Mouse (Mus musculus) gastrocnemius, postnatal 36 days (tissue): ENCODE data around the gene 4933402D24Rik. TPM values are rescaled to one million over a fixed set of nuclear protein-coding genes. Genes with fewer than 3 reads are reported as not detected.
A peak's percentile ranks its signal among the peaks of the same experiment; 100 is the strongest.

ENCODE experiments used
- DNase-seq, 2 experiments: peaks; one replicate each; pipeline ENCODE4 v3.0.0; 2022
- intact Hi-C: fragments of 180-260 bp; cut with DNase I; formaldehyde crosslinking; loops from one replicate; pipeline ENCODE4 v1.15.1; 2025
- long read RNA-seq, 2 experiments: library from polyadenylated mRNA; stranded (forward); transcript quantifications; one replicate each; pipeline ENCODE4 v2.0.0; 2021
- total RNA-seq, 2 experiments: library from RNA; stranded (reverse); gene quantifications; 2 replicates each; pipeline ENCODE4 v1.2.3; 2021

Gene 4933402D24Rik
- total RNA-seq, result not detected
- long read RNA-seq, experiment 1, result 0 reads
- long read RNA-seq, experiment 2, result 0 reads

GRCm38 (mm10) chr1:63769167-63769566 is at the start of gene 4933402D24Rik:
4933402D24Rik (minus strand) TSS chr1:63769267.
- intact Hi-C loops, result no loop called here
- DNase-seq, result no peak

- DNase-seq, result no peak
- intact Hi-C loops, result no loop called here
Measured at GRCm38 (mm10) chr1:63808584-63808983, 39.5 kb upstream of the 4933402D24Rik start.

- intact Hi-C loops, result no loop called here
- DNase-seq, result no peak
Measured at GRCm38 (mm10) chr1:63805095-63805494, 36.0 kb upstream of the 4933402D24Rik start.

GRCm38 (mm10) chr1:63794326-63794725 is 25.3 kb upstream of the 4933402D24Rik start:
- no peak for DNase-seq
- intact Hi-C loops, result no loop called here

GRCm38 (mm10) chr1:63776902-63777630 is 8.0 kb upstream of the 4933402D24Rik start:
- no peak for DNase-seq
- intact Hi-C loops, result no loop called here

- intact Hi-C loops, result no loop called here
Measured at GRCm38 (mm10) chr1:63776396-63776795, 7.3 kb upstream of the 4933402D24Rik start.

GRCm38 (mm10) chr1:63770309-63770708 is 1.2 kb upstream of the 4933402D24Rik start:
- DNase-seq, result no peak
- intact Hi-C loops, result no loop called here

More at GRCm38 (mm10) chr1:63776396-63776795, 7.3 kb upstream of the 4933402D24Rik start:
- no peak for DNase-seq

GRCm38 (mm10) chr1:63768112-63768511 is 955 bp downstream of the 4933402D24Rik start:
- no peak for DNase-seq
- intact Hi-C loops, result no loop called here

- intact Hi-C loops, result loop anchor here (5.0 kb wide), 2 partner anchors 102 to 683 kb away; no protein-coding TSS in a partner anchor
- no peak for DNase-seq
Measured at GRCm38 (mm10) chr1:63764395-63764794, 4.7 kb downstream of the 4933402D24Rik start.

GRCm38 (mm10) chr1:63763881-63764386 is 5.1 kb downstream of the 4933402D24Rik start:
- intact Hi-C loops, result loop anchor here (5.0 kb wide), 2 partner anchors 102 to 683 kb away; no protein-coding TSS in a partner anchor
- no peak for DNase-seq

GRCm38 (mm10) chr1:63763212-63763694 is 5.8 kb downstream of the 4933402D24Rik start:
- intact Hi-C loops, result loop anchor here (5.0 kb wide), 2 partner anchors 101 to 684 kb away; no protein-coding TSS in a partner anchor
- DNase-seq, result no peak

GRCm38 (mm10) chr1:63756005-63756404 is 13.1 kb downstream of the 4933402D24Rik start:
- no peak for DNase-seq
- intact Hi-C loops, result no loop called here

GRCm38 (mm10) chr1:63730240-63730771 is 38.8 kb downstream of the 4933402D24Rik start, which contains the start of the genes Mdh1b and Fastkd2:
Mdh1b (minus strand) TSS chr1:63730318.
Fastkd2 (plus strand) TSS chr1:63730614.
- DNase-seq, result peak; percentile 73 to 75
- intact Hi-C loops, result no loop called here

GRCm38 (mm10) chr1:63729796-63730195 is 39.3 kb downstream of the 4933402D24Rik start:
- intact Hi-C loops, result no loop called here
- DNase-seq, result no peak

GRCm38 (mm10) chr1:63720161-63720560 is 48.9 kb downstream of the 4933402D24Rik start:
- DNase-seq, result no peak
- intact Hi-C loops, result no loop called here

- intact Hi-C loops, result no loop called here
- DNase-seq, result no peak
Measured at GRCm38 (mm10) chr1:63708876-63709275, 60.2 kb downstream of the 4933402D24Rik start.

- intact Hi-C loops, result no loop called here
- no peak for DNase-seq
Measured at GRCm38 (mm10) chr1:63705733-63706132, 63.3 kb downstream of the 4933402D24Rik start.
